Mouse (Mus musculus): ENCODE results near the gene Cnbp. TPM values are rescaled to one million over a fixed set of nuclear protein-coding genes. Genes with fewer than 3 reads are reported as not detected.

Cnbp gene
- polyA plus RNA-seq, 1 experiment: 123 TPM

DNA sequence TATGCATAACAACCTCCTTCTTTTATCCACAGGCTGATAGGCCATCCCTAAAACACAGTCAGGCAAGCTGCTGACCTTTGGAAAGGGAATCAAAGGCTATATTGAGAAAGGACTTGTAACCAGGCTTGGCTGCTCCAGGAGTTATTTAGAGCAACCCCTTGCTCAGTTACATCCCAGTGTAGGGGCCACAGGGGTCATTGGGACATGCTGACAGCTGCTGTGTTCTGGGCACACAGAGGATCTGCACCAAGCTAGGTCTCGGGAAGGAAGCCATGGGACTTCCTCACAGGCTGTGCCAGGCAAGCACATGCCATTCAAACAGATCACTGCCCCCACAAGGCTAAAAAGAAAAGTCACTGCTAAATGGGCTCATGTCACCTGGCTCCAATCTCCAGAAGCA lies 22.2 kb upstream of the Cnbp start:
- H3K27me3 ChIP-seq (ENCODE audit: control insufficient read depth, insufficient read depth, low read length): no peaks in the 10 kb centered on the region
- no peak for DNase-seq (ENCODE audit: low read depth in 1 of 2, low spot score in 2 of 2)
- no peak overlapping the region for H3K4me3 ChIP-seq (ENCODE audit: extremely low read depth, insufficient read depth, insufficient read length)
- H3K4me1 ChIP-seq (ENCODE audit: control insufficient read depth, insufficient read depth, insufficient read length): peaks cover 5% of the 10 kb centered on the region; the same call in 1 of the 2 replicates
- H3K36me3 ChIP-seq (ENCODE audit: control insufficient read depth, insufficient read depth, low read length): no peaks in the 10 kb centered on the region
- H3K27ac ChIP-seq (ENCODE audit: insufficient read depth, low read length): no peak overlapping the region
- 28% methylated on average over 1 of the region's 1 CpGs for WGBS
- TF ChIP-seq CTCF (IDR thresholded peaks at IDR 0.05; ENCODE audit: extremely low read depth, insufficient read depth, insufficient read length, insufficient replicate concordance) (no peak), POLR2A (IDR thresholded peaks at IDR 0.05; ENCODE audit: low read depth, low read length) (no peak)

- H3K4me1 ChIP-seq (ENCODE audit: control insufficient read depth, insufficient read depth, insufficient read length): peaks cover 3% of the 10 kb centered on the region; the same call in 1 of the 2 replicates
- H3K4me3 ChIP-seq (ENCODE audit: extremely low read depth, insufficient read depth, insufficient read length): no peak overlapping the region
- TF ChIP-seq CTCF (IDR thresholded peaks at IDR 0.05; ENCODE audit: extremely low read depth, insufficient read depth, insufficient read length, insufficient replicate concordance) (no peak), POLR2A (IDR thresholded peaks at IDR 0.05; ENCODE audit: low read depth, low read length) (no peak)
- no peak for DNase-seq (ENCODE audit: low read depth in 1 of 2, low spot score in 2 of 2)
- no peaks in the 10 kb centered on the region for H3K27me3 ChIP-seq (ENCODE audit: control insufficient read depth, insufficient read depth, low read length)
- WGBS: 91% methylated on average over 7 of the region's 7 CpGs
- no peak overlapping the region for H3K27ac ChIP-seq (ENCODE audit: insufficient read depth, low read length)
- no peaks in the 10 kb centered on the region for H3K36me3 ChIP-seq (ENCODE audit: control insufficient read depth, insufficient read depth, low read length)
Observed at GRCm38 (mm10) chr6:87871240-87871639, 20.3 kb upstream of the Cnbp start.

DNA sequence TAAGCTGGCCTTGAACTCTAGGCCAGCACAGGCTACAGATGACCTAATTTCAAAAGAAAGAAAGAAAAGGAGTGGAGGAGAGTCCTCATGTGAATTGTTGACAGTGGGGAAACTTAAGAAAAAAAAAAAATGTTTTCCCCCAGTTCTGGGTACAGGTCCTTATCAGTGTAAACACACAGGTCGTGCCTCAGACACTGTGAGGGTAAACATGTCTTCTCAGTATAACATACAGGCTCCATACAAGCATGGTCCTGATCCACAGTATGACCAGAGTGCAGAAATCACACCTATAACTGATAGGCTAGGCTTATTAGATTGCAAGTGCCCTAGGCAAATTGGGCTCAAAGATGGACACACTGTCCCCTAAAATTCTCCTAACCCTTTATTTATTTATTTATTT lies 19.5 kb upstream of the Cnbp start:
- H3K4me3 ChIP-seq (ENCODE audit: extremely low read depth, insufficient read depth, insufficient read length): no peak overlapping the region
- H3K4me1 ChIP-seq (ENCODE audit: control insufficient read depth, insufficient read depth, insufficient read length): no peaks in the 10 kb centered on the region
- no peak overlapping the region for H3K27ac ChIP-seq (ENCODE audit: insufficient read depth, low read length)
- TF ChIP-seq POLR2A (IDR thresholded peaks at IDR 0.05; ENCODE audit: low read depth, low read length) (no peak), CTCF (IDR thresholded peaks at IDR 0.05; ENCODE audit: extremely low read depth, insufficient read depth, insufficient read length, insufficient replicate concordance) (no peak)
- WGBS: 63% methylated on average over 1 of the region's 1 CpGs
- no peaks in the 10 kb centered on the region for H3K36me3 ChIP-seq (ENCODE audit: control insufficient read depth, insufficient read depth, low read length)
- no peaks in the 10 kb centered on the region for H3K27me3 ChIP-seq (ENCODE audit: control insufficient read depth, insufficient read depth, low read length)
- no peak for DNase-seq (ENCODE audit: low read depth in 1 of 2, low spot score in 2 of 2)

DNA sequence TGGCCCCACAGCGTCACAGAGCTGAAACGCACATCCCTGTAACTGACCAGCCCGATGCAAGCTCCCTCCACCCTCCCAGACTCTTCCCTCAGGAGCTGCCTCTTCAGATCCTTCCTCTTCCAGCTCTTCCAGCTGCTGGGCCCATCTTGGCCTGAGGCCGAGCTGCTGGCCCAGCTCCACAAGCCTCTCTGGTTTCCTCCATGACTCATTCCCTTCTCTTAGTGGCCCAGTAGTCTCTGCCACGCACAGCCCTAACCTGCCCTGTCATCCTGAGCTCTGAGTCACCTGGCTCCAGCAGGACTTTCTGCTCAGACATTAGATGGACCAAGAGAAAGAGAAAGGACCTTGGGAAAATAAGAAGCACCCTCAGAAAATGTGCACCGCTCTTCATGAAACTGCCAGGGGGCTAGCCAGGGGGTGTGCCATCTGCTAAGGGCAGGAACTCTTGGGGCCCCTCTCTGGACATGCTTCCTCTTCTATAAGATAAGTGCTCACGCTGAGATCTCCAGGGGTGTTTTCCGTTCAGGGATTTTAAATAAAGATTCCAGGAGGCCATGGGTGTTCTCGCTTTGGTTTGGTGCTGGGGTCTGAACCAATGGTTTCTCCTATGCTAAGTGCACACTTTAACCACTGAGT lies 18.1 kb upstream of the Cnbp start:
- no peak overlapping the region for H3K27ac ChIP-seq (ENCODE audit: insufficient read depth, low read length)
- WGBS: 53% methylated on average over 9 of the region's 9 CpGs
- DNase-seq (ENCODE audit: low read depth in 1 of 2, low spot score in 2 of 2): no peak
- no peaks in the 10 kb centered on the region for H3K36me3 ChIP-seq (ENCODE audit: control insufficient read depth, insufficient read depth, low read length)
- no peaks in the 10 kb centered on the region for H3K4me1 ChIP-seq (ENCODE audit: control insufficient read depth, insufficient read depth, insufficient read length)
- no peak overlapping the region for H3K4me3 ChIP-seq (ENCODE audit: extremely low read depth, insufficient read depth, insufficient read length)
- H3K27me3 ChIP-seq (ENCODE audit: control insufficient read depth, insufficient read depth, low read length): no peaks in the 10 kb centered on the region
- TF ChIP-seq POLR2A (IDR thresholded peaks at IDR 0.05; ENCODE audit: low read depth, low read length) (no peak), CTCF (IDR thresholded peaks at IDR 0.05; ENCODE audit: extremely low read depth, insufficient read depth, insufficient read length, insufficient replicate concordance) (no peak)

DNA sequence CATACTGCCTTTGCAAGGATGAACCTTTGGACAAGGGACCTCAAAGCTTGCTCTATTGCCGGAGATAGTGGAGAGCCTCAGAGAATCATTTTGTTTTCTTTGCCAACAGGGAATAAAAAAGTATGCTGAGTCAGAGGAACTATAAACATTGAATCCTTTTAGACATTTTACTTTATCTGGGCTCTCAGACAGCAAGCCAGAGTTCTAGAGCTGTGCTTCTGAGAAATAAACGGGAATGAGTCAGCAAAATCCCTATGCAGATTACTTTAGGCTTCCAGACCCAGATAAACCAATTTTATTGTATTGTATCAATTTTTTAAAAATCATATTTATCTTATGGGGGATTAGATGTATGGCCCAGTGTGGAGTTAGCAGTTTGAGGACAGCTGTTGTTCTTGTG lies 16.4 kb upstream of the Cnbp start:
- no peak overlapping the region for H3K27ac ChIP-seq (ENCODE audit: insufficient read depth, low read length)
- WGBS: 60% methylated on average over 2 of the region's 2 CpGs
- TF ChIP-seq CTCF (IDR thresholded peaks at IDR 0.05; ENCODE audit: extremely low read depth, insufficient read depth, insufficient read length, insufficient replicate concordance) (no peak), POLR2A (IDR thresholded peaks at IDR 0.05; ENCODE audit: low read depth, low read length) (no peak)

DNA sequence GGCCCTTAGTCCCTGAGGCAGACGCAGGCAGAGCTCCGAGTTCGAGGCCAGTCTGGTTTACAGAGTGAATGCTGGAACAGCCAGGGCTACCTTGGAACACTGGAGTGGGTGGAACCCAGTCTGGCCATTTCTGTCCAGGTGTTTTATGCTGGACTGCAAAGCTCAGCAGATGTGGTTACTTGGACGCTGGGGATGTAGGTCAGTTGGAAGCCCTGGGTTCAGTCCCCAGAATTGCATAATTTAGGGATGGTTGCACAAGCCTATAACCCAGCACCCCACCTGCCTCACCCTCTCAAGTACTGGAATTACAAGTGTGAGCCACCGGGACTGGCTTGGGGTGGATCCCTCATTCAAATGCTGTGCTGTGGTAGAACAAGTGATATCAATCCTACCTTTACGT lies 15.3 kb upstream of the Cnbp start:
- 90% methylated on average over 6 of the region's 6 CpGs for WGBS
- H3K36me3 ChIP-seq (ENCODE audit: control insufficient read depth, insufficient read depth, low read length): no peaks in the 10 kb centered on the region
- H3K4me3 ChIP-seq (ENCODE audit: extremely low read depth, insufficient read depth, insufficient read length): no peak overlapping the region
- TF ChIP-seq POLR2A (IDR thresholded peaks at IDR 0.05; ENCODE audit: low read depth, low read length) (no peak), CTCF (IDR thresholded peaks at IDR 0.05; ENCODE audit: extremely low read depth, insufficient read depth, insufficient read length, insufficient replicate concordance) (no peak)
- DNase-seq (ENCODE audit: low read depth in 1 of 2, low spot score in 2 of 2): no peak
- H3K27ac ChIP-seq (ENCODE audit: insufficient read depth, low read length): no peak overlapping the region
- H3K4me1 ChIP-seq (ENCODE audit: control insufficient read depth, insufficient read depth, insufficient read length): no peaks in the 10 kb centered on the region
- H3K27me3 ChIP-seq (ENCODE audit: control insufficient read depth, insufficient read depth, low read length): no peaks in the 10 kb centered on the region

More for the DNA sequence above, 16.4 kb upstream of the Cnbp start:
- Histone ChIP-seq H3K4me3 (ENCODE audit: extremely low read depth, insufficient read depth, insufficient read length) (no peak overlapping the region), H3K36me3 (ENCODE audit: control insufficient read depth, insufficient read depth, low read length) (no peaks in the 10 kb centered on the region), H3K4me1 (ENCODE audit: control insufficient read depth, insufficient read depth, insufficient read length) (no peaks in the 10 kb centered on the region), H3K27me3 (ENCODE audit: control insufficient read depth, insufficient read depth, low read length) (no peaks in the 10 kb centered on the region)
- DNase-seq (ENCODE audit: low read depth in 1 of 2, low spot score in 2 of 2): no peak

DNA sequence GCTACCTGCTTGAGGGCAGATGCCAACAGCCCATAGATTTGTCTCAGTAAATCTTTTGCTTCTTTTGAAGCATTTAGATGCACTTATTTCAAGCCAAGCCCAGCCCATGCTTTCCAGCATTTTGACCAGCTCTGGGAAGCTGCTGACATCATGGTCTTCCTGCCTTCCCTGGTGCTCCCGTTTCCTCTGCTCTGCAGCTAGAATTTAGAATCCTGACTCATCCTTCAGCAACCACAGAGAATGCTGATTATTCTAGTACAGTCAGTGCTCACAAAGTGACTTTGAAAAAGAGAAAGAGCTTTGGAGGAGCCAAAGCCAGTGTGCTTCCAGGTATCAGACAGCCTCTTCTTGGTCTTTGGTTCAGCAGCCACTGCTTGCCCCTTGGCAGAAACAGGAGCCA lies 6.2 kb upstream of the Cnbp start:
- H3K4me3 ChIP-seq (ENCODE audit: extremely low read depth, insufficient read depth, insufficient read length): no peak overlapping the region
- DNase-seq (ENCODE audit: low read depth in 1 of 2, low spot score in 2 of 2): no peak
- no peaks in the 10 kb centered on the region for H3K27me3 ChIP-seq (ENCODE audit: control insufficient read depth, insufficient read depth, low read length)
- no peak for TF ChIP-seq POLR2A (IDR thresholded peaks at IDR 0.05; ENCODE audit: low read depth, low read length)
- TF ChIP-seq CTCF (IDR thresholded peaks at IDR 0.05; ENCODE audit: extremely low read depth, insufficient read depth, insufficient read length, insufficient replicate concordance): no peak
- WGBS: 68% methylated on average over 1 of the region's 1 CpGs
- no peaks in the 10 kb centered on the region for H3K36me3 ChIP-seq (ENCODE audit: control insufficient read depth, insufficient read depth, low read length)
- H3K4me1 ChIP-seq (ENCODE audit: control insufficient read depth, insufficient read depth, insufficient read length): no peaks in the 10 kb centered on the region
- H3K27ac ChIP-seq (ENCODE audit: insufficient read depth, low read length): no peak overlapping the region

All from spleen, adult 2 months (tissue).